Mouse (Mus musculus): ENCODE measurements at regions not wholly inside any gene's neighbourhood (a gene's known extent, or its start where the extent isn't known, plus 50 kb on each side); places are given as distances from the start of the nearest gene placed in this dataset.

- no peak overlapping the region for H3K4me2 ChIP-seq
- no peaks in the 10 kb centered on the region for H3K4me1 ChIP-seq (replicated peaks)
- no peak for ATAC-seq (ENCODE audit: insufficient read depth)
- H3K27me3 ChIP-seq = no peaks in the 10 kb centered on the region
- H3K9me3 ChIP-seq (replicated peaks) = no peaks in the 10 kb centered on the region
- H3K27ac ChIP-seq (replicated peaks) = no peak overlapping the region
- H3K36me3 ChIP-seq (replicated peaks) = no peaks in the 10 kb centered on the region
- WGBS (ENCODE audit: insufficient replicate concordance) = 43% methylated on average over 1 of the region's 1 CpGs
- no peak overlapping the region for H3K9ac ChIP-seq
- H3K4me3 ChIP-seq (replicated peaks) = no peak overlapping the region
Observed at GRCm38 (mm10) chr9:84295891-84296290, 370.9 kb downstream of the Bckdhb start.

DNA sequence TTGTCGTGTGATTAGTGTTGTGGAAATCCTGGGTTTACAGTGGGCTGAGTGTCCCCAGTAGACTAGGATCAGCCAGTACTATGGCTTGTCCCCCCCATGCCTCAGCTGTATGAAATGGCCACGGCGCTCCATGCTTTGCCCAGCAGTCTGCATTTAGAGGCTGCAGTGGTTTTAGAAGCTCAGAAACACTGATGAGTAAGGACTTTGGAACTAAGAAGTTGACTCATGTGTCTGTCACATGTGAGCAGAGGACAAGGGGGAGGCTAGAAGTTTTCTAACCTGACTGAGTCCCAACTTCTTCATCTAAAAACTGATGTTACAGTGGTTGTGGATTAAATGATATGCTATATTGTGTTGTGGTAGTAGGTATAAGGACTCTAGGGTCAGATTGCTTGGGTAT, 371.5 kb downstream of the Bckdhb start:
- no peak overlapping the region for H3K9ac ChIP-seq
- H3K36me3 ChIP-seq (replicated peaks) = no peaks in the 10 kb centered on the region
- H3K4me2 ChIP-seq = no peak overlapping the region
- WGBS (ENCODE audit: insufficient replicate concordance) = 57% methylated on average over 3 of the region's 3 CpGs
- no peaks in the 10 kb centered on the region for H3K27me3 ChIP-seq
- no peak overlapping the region for H3K27ac ChIP-seq (replicated peaks)
- H3K4me3 ChIP-seq (replicated peaks) = no peak overlapping the region
- H3K4me1 ChIP-seq (replicated peaks) = no peaks in the 10 kb centered on the region
- no peaks in the 10 kb centered on the region for H3K9me3 ChIP-seq (replicated peaks)
- no peak for ATAC-seq (ENCODE audit: insufficient read depth)

- 82% methylated on average over 2 of the region's 2 CpGs for WGBS (ENCODE audit: insufficient replicate concordance)
- Histone ChIP-seq H3K4me1 (replicated peaks) (no peaks in the 10 kb centered on the region), H3K27ac (replicated peaks) (no peak overlapping the region), H3K9me3 (replicated peaks) (no peaks in the 10 kb centered on the region), H3K4me2 (no peak overlapping the region), H3K27me3 (no peaks in the 10 kb centered on the region), H3K9ac (no peak overlapping the region), H3K4me3 (replicated peaks) (no peak overlapping the region), H3K36me3 (replicated peaks) (no peaks in the 10 kb centered on the region)
- ATAC-seq (ENCODE audit: insufficient read depth) = no peak
Observed at GRCm38 (mm10) chr9:84304398-84304797, 379.5 kb downstream of the Bckdhb start.

DNA sequence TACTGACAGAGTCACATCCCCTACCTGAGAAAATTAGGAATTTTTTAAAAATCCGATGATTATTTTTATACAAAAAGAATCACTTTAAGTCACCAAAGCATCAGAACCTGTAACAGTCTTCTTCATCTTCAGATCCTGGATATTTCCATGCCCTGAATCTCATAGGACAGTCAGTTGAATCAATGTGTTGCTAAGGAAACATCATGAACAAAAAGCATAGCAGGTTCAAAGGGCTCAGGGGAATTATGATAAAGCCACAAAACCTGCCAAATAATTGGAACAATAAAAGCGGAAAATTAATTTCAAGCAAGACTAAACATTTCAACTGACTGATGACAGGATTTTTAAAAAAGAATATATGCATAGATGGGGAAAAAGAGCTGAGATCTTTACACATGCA, 393.9 kb downstream of the Bckdhb start:
- Histone ChIP-seq H3K4me3 (replicated peaks) (no peak overlapping the region), H3K9ac (no peak overlapping the region), H3K9me3 (replicated peaks) (no peaks in the 10 kb centered on the region), H3K4me1 (replicated peaks) (no peaks in the 10 kb centered on the region), H3K27ac (replicated peaks) (no peak overlapping the region), H3K4me2 (no peak overlapping the region), H3K27me3 (no peaks in the 10 kb centered on the region), H3K36me3 (replicated peaks) (no peaks in the 10 kb centered on the region)
- 63% methylated on average over 2 of the region's 2 CpGs for WGBS (ENCODE audit: insufficient replicate concordance)
- ATAC-seq (ENCODE audit: insufficient read depth) = no peak

DNA sequence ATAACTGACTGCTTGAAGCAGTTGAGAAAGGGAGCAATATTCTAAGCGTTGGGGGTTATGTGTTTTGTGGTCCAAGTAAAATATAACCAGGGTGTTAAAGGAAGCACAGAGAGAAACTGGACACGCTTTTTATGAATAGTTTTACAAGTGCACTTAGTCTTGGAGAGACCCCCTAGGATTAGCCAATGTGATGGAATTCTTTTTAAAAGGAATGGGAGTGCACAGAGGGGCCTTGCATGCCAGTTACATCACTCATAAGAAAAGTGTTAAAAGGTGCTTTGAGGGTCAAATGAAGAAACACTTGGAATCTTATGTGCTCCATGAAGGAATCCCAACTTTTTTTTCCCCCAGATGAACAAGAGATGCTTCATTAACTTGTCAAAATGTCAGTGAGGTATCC, 394.4 kb downstream of the Bckdhb start:
- no peak for ATAC-seq (ENCODE audit: insufficient read depth)
- H3K27me3 ChIP-seq = no peaks in the 10 kb centered on the region
- H3K9me3 ChIP-seq (replicated peaks) = no peaks in the 10 kb centered on the region
- no peaks in the 10 kb centered on the region for H3K36me3 ChIP-seq (replicated peaks)
- 42% methylated on average over 2 of the region's 2 CpGs for WGBS (ENCODE audit: insufficient replicate concordance)
- H3K27ac ChIP-seq (replicated peaks) = no peak overlapping the region
- no peaks in the 10 kb centered on the region for H3K4me1 ChIP-seq (replicated peaks)
- no peak overlapping the region for H3K9ac ChIP-seq
- H3K4me3 ChIP-seq (replicated peaks) = no peak overlapping the region
- no peak overlapping the region for H3K4me2 ChIP-seq

DNA sequence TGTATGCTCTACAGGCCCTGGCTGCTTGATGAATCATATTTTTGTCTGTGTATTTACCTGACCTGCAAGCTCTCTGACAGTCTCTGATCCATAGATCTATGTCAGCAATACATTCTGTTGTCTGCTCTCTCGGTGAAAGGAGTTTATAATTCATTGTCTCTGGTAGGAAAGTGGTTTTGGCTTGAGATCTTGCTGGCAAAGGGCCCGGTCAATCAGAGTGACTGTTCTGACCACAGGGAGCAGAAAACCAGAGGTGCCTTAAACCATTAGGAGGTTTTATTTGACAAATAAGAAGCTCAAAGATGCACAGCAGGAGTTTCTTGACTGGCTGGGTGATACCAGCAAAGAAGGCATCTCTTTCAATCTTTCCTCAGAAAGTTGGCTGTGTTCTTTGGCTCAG, 398.2 kb downstream of the Bckdhb start:
- no peaks in the 10 kb centered on the region for H3K27me3 ChIP-seq
- no peak for ATAC-seq (ENCODE audit: insufficient read depth)

DNA sequence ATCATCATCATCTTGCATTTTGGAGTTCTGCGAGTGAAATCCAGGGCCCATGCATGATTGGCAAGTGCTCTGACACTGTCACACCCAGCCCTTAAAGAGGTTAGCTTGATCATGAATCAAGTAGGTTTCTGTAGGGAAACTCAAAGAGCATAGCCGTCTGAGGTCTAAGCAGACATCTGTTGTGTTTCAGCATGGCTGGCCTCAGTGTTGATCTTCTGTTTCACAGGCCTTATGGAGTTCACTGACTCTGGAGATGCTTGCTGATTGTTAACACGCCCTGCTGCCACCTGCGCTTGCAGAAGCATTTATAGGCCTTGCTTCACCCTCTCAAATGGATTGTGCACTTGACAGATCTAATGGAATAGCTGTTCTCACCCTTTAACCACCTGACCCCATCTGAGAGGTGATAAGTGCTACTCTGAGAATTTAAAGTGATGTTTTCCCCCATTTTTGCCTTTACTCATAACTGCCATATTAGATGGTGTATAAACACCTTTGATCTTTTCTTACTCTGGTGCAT, 406.2 kb downstream of the Bckdhb start:
- Histone ChIP-seq H3K27me3 (no peaks in the 10 kb centered on the region), H3K4me3 (replicated peaks) (no peak overlapping the region), H3K4me2 (no peak overlapping the region), H3K4me1 (replicated peaks) (no peaks in the 10 kb centered on the region), H3K27ac (replicated peaks) (no peak overlapping the region), H3K9ac (no peak overlapping the region), H3K9me3 (replicated peaks) (no peaks in the 10 kb centered on the region), H3K36me3 (replicated peaks) (no peaks in the 10 kb centered on the region)
- WGBS (ENCODE audit: insufficient replicate concordance) = 52% methylated on average over 4 of the region's 4 CpGs
- ATAC-seq (ENCODE audit: insufficient read depth) = no peak

More for the DNA sequence above, 398.2 kb downstream of the Bckdhb start:
- Histone ChIP-seq H3K4me3 (replicated peaks) (no peak overlapping the region), H3K27ac (replicated peaks) (no peak overlapping the region), H3K4me2 (no peak overlapping the region), H3K4me1 (replicated peaks) (no peaks in the 10 kb centered on the region), H3K9ac (no peak overlapping the region), H3K9me3 (replicated peaks) (no peaks in the 10 kb centered on the region), H3K36me3 (replicated peaks) (no peaks in the 10 kb centered on the region)
- 52% methylated on average over 2 of the region's 2 CpGs for WGBS (ENCODE audit: insufficient replicate concordance)

GRCm38 (mm10) chr9:84343435-84344095, 418.6 kb downstream of the Bckdhb start:
- peak; percentile 52; the same call in 1 of the 2 replicates for ATAC-seq (ENCODE audit: insufficient read depth)
- 10% methylated on average over 7 of the region's 7 CpGs for WGBS (ENCODE audit: insufficient replicate concordance)
- H3K36me3 ChIP-seq (replicated peaks) = no peaks in the 10 kb centered on the region

DNA sequence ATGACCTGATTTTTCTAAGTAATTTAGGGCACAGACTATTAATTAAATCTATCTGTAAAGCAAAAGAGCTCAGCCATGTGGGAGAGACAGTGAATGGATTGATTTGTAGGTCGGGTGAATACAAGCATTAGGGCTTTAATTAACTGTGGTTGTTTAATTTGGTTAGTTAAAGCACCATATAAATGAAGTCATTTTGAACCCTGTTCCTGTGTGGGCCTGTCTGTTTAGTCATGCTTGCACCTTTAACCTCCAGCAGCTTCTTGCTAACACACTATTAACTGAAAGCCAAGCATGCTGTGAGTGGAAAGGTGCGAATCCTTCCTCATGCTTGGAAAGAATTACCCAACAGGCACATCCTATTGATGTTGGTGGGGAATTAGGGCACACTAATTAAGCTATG, 425.3 kb downstream of the Bckdhb start:
- WGBS (ENCODE audit: insufficient replicate concordance) = 51% methylated on average over 2 of the region's 2 CpGs

More at GRCm38 (mm10) chr9:84343435-84344095, 418.6 kb downstream of the Bckdhb start:
- no peak overlapping the region for H3K4me3 ChIP-seq (replicated peaks)
- H3K27ac ChIP-seq (replicated peaks) = no peak overlapping the region
- H3K9me3 ChIP-seq (replicated peaks) = no peaks in the 10 kb centered on the region
- no peaks in the 10 kb centered on the region for H3K27me3 ChIP-seq
- H3K4me2 ChIP-seq = no peak overlapping the region
- no peak overlapping the region for H3K9ac ChIP-seq
- H3K4me1 ChIP-seq (replicated peaks) = no peaks in the 10 kb centered on the region

DNA sequence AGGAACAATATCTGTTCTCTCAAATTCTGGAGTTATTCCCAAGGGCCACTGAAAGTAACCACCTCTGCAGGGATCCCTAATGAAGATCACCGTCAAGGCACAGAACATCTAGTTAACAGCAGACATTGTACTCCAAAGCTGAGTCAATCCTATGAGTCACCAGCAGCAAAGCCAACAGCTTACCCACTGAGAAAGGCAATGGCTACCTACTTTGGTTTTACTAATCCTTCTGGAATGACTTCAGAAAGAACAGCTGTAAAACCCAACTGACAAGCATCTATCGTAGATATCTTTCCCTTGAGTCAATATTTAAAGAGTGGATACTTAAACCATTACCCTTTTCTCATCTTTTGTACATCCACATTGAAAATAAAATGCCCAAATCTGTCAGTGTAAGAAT, 429.5 kb downstream of the Bckdhb start:
- no peaks in the 10 kb centered on the region for H3K4me1 ChIP-seq (replicated peaks)
- no peaks in the 10 kb centered on the region for H3K36me3 ChIP-seq (replicated peaks)
- H3K9ac ChIP-seq = no peak overlapping the region
- H3K27me3 ChIP-seq = no peaks in the 10 kb centered on the region
- H3K4me2 ChIP-seq = no peak overlapping the region
- no peak overlapping the region for H3K27ac ChIP-seq (replicated peaks)
- no peaks in the 10 kb centered on the region for H3K9me3 ChIP-seq (replicated peaks)
- no peak for ATAC-seq (ENCODE audit: insufficient read depth)
- H3K4me3 ChIP-seq (replicated peaks) = no peak overlapping the region
- WGBS (ENCODE audit: insufficient replicate concordance) = 45% methylated on average over 2 of the region's 2 CpGs

More for the DNA sequence above, 425.3 kb downstream of the Bckdhb start:
- Histone ChIP-seq H3K9ac (no peak overlapping the region), H3K4me2 (no peak overlapping the region), H3K9me3 (replicated peaks) (no peaks in the 10 kb centered on the region), H3K27me3 (no peaks in the 10 kb centered on the region), H3K36me3 (replicated peaks) (no peaks in the 10 kb centered on the region), H3K4me3 (replicated peaks) (no peak overlapping the region), H3K27ac (replicated peaks) (no peak overlapping the region), H3K4me1 (replicated peaks) (no peaks in the 10 kb centered on the region)
- ATAC-seq (ENCODE audit: insufficient read depth) = no peak

DNA sequence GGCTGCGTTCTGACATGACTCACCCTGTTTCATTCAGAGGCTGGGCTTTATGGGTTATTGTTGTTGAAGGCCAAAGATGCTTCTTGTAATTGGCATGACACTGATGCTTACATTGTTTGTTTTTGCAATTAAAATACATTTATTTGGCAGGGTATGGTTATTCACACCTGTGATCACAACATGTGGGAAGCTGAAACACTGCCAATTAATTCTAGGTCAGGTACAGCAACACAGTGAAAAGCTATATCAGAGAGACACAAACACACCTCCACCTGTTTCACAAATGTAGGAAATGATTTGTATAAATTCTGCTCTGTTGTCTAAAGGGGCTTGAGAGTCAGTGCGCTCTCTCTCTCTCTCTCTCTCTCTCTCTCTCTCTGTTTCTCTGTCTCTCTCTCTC, 431.2 kb downstream of the Bckdhb start:
- ATAC-seq (ENCODE audit: insufficient read depth) = no peak
- Histone ChIP-seq H3K27me3 (no peaks in the 10 kb centered on the region), H3K4me1 (replicated peaks) (no peaks in the 10 kb centered on the region), H3K9ac (no peak overlapping the region), H3K36me3 (replicated peaks) (no peaks in the 10 kb centered on the region), H3K4me3 (replicated peaks) (no peak overlapping the region), H3K9me3 (replicated peaks) (no peaks in the 10 kb centered on the region), H3K4me2 (no peak overlapping the region), H3K27ac (replicated peaks) (no peak overlapping the region)
- WGBS (ENCODE audit: insufficient replicate concordance) = 80% methylated on average over 2 of the region's 2 CpGs

DNA sequence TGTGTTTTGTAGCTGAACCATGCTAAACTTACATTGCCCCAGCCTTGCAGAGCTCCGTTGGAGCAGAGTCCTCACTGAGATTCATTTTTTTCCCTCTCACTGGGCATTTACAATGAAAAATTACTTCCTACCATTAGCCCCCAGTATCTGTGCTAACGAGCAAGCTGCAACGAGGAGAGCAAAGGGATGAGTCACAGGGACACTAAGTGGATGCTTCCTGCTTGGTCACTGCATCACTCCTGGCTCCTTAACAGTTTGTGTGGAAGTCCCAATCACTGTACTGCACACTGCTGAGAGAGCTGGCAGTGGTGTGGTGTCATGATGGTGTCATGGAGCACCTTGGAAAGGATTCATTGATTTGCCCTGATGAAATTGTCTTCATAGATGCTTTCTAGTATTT, 434.9 kb downstream of the Bckdhb start:
- Histone ChIP-seq H3K4me3 (replicated peaks) (no peak overlapping the region), H3K27ac (replicated peaks) (no peak overlapping the region), H3K4me2 (no peak overlapping the region), H3K4me1 (replicated peaks) (no peaks in the 10 kb centered on the region), H3K27me3 (no peaks in the 10 kb centered on the region), H3K36me3 (replicated peaks) (no peaks in the 10 kb centered on the region), H3K9ac (no peak overlapping the region), H3K9me3 (replicated peaks) (no peaks in the 10 kb centered on the region)
- ATAC-seq (ENCODE audit: insufficient read depth) = no peak
- 16% methylated on average over 3 of the region's 3 CpGs for WGBS (ENCODE audit: insufficient replicate concordance)

All from liver, embryonic 15.5 days (tissue).